Mouse (Mus musculus) limb, embryonic 15.5 days (tissue): ENCODE measurements at regions not wholly inside any gene's neighbourhood (a gene's known extent, or its start where the extent isn't known, plus 50 kb on each side); places are given as distances from the start of the nearest gene placed in this dataset.

ENCODE experiments used
- ATAC-seq: fragments of 200-750 bp; cut with Nextera tagmentation; 2 replicates; pipeline ENCODE4 v1.8.0; 2017; ENCODE audit warnings: low read depth, moderate TSS enrichment; ENCODE audit not compliant: insufficient number of reproducible peaks, low FRiP score, low TSS enrichment
- H3K27ac ChIP-seq: fragments of 300-500 bp; sonication (generic); 2 replicates; pipeline ENCODE4 v1.5.1; 2015; ENCODE audit warnings: moderate library complexity, mild to moderate bottlenecking, inconsistent platforms
- H3K27me3 ChIP-seq: fragments of 300-500 bp; sonication (generic); 2 replicates; pipeline ENCODE4 v1.6.1; 2015; ENCODE audit warnings: inconsistent platforms
- H3K36me3 ChIP-seq: fragments of 300-500 bp; sonication (generic); 2 replicates; pipeline ENCODE4 v1.6.1; 2015; ENCODE audit warnings: inconsistent platforms
- H3K4me1 ChIP-seq: fragments of 300-500 bp; sonication (generic); 2 replicates; pipeline ENCODE4 v1.6.1; 2015; ENCODE audit warnings: inconsistent platforms
- H3K4me2 ChIP-seq: fragments of 300-500 bp; sonication (generic); 2 replicates; pipeline ENCODE4 v1.6.1; 2015; ENCODE audit warnings: mild to moderate bottlenecking, inconsistent platforms
- H3K4me3 ChIP-seq: fragments of 300-500 bp; sonication (generic); 2 replicates; pipeline ENCODE4 v1.5.1; 2015; ENCODE audit warnings: mild to moderate bottlenecking, inconsistent platforms
- H3K9ac ChIP-seq: fragments of 300-500 bp; sonication (generic); 2 replicates; pipeline ENCODE4 v1.6.1; 2015; ENCODE audit warnings: inconsistent platforms
- H3K9me3 ChIP-seq: fragments of 300-500 bp; sonication (generic); 2 replicates; pipeline ENCODE4 v1.6.1; 2016; ENCODE audit warnings: inconsistent platforms
- WGBS: fragments of 180-500 bp; shearing (Covaris S2); methylation state at CpG from one replicate; pipeline ENCODE4 v1.1.7; 2015; 5-methylcytosine and 5-hydroxymethylcytosine counted together

- Histone ChIP-seq H3K4me3 (no peak overlapping the region), H3K9me3 (no peaks in the 10 kb centered on the region), H3K27ac (no peak overlapping the region), H3K27me3 (no peaks in the 10 kb centered on the region), H3K36me3 (no peaks in the 10 kb centered on the region), H3K4me2 (no peak overlapping the region), H3K9ac (no peak overlapping the region), H3K4me1 (no peaks in the 10 kb centered on the region)
- WGBS = 31% methylated on average over 9 of the region's 9 CpGs
- no peak for ATAC-seq
These were observed 312.2 kb upstream of the Itga1 start for GRCm38 (mm10) chr13:115413721-115414531.

DNA sequence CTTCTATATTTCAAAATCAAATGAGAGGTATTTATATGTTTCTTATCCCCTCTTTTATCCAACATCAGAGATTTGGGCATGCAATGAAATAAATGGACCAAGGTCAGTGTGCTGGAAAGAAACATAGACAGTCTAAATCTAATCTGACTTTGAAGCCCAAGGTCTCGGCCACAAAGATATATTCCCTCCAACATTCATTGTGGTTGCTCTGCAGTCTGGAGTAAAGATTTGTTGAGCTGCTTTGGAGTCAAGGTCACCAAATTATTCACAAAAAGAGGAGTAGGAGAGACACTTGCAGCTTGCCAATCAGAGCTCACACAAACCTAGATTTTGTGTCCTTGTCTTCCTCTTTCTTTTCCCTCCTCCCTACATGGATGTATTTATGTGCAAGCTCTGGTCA, 304.2 kb upstream of the Itga1 start:
- Histone ChIP-seq H3K27me3 (no peaks in the 10 kb centered on the region), H3K9ac (no peak overlapping the region), H3K36me3 (no peaks in the 10 kb centered on the region), H3K4me2 (no peak overlapping the region), H3K4me3 (no peak overlapping the region), H3K9me3 (no peaks in the 10 kb centered on the region), H3K27ac (no peak overlapping the region), H3K4me1 (no peaks in the 10 kb centered on the region)
- 68% methylated on average over 1 of the region's 1 CpGs for WGBS
- ATAC-seq = no peak

GRCm38 (mm10) chr13:115400706-115401215, 299.0 kb upstream of the Itga1 start:
- no peaks in the 10 kb centered on the region for H3K36me3 ChIP-seq
- H3K27ac ChIP-seq = no peak overlapping the region
- no peak overlapping the region for H3K4me2 ChIP-seq
- no peak for ATAC-seq
- no peak overlapping the region for H3K9ac ChIP-seq
- no peaks in the 10 kb centered on the region for H3K27me3 ChIP-seq
- H3K4me1 ChIP-seq = no peaks in the 10 kb centered on the region
- no peak overlapping the region for H3K4me3 ChIP-seq
- 78% methylated on average over 4 of the region's 4 CpGs for WGBS
- no peaks in the 10 kb centered on the region for H3K9me3 ChIP-seq

DNA sequence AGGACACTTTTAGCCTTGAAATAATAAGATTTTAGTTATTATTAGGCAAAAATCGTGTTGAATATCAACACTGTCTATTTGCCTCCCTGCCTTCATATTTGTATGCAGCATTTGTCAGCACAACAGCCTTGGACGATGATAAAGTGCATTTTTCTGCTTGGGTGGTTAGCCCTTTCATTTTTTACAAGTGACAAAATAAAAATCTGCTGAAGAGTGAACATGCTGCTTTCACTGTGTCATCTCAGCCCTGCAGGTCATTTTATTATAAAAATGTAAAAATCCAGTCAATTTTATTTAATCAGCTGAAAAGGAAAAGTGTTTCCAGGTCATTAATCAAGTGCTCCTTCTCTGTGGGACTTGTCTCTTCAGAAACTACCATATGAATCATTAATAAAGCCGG, 277.9 kb upstream of the Itga1 start:
- no peak overlapping the region for H3K27ac ChIP-seq
- no peaks in the 10 kb centered on the region for H3K36me3 ChIP-seq
- ATAC-seq = no peak
- no peak overlapping the region for H3K4me3 ChIP-seq
- no peaks in the 10 kb centered on the region for H3K4me1 ChIP-seq
- H3K9ac ChIP-seq = no peak overlapping the region
- 61% methylated on average over 3 of the region's 3 CpGs for WGBS
- no peaks in the 10 kb centered on the region for H3K27me3 ChIP-seq
- no peaks in the 10 kb centered on the region for H3K9me3 ChIP-seq
- H3K4me2 ChIP-seq = no peak overlapping the region

DNA sequence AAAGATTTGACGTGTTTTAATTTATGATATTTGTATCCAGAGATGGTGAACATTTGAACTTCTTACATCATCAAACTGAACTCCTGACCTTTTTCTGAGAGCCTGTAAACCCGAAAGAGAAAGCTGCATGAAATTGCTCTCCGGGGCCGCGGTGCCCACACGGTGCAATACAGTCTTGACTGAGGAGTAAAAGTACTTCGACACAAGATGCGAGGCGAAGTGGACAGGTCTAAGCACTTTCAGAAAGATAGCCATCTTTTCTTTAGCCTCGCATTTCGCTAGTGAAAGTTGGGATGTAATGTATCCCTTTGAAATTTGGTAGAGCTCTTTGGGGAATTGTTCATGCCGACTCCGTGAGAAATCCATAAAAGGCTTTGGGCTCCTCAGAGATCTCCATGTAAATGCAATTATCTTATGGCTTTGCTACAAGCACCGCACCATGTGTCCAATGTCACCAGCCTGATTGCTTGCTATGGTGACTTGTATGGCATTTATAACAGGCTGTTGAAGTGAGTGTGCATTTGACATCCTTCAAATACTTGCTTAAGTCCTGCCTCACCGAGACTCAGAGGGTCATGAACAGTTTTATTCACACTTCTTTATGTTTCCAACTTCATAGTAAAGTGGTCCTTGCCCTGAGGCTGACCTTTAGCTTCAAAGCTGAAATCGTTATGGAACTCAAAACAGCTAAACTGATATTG, 274.6 kb upstream of the Itga1 start:
- ATAC-seq = no peak
- 58% methylated on average over 16 of the region's 16 CpGs for WGBS
- no peaks in the 10 kb centered on the region for H3K9me3 ChIP-seq

GRCm38 (mm10) chr13:115361457-115361856, 259.7 kb upstream of the Itga1 start:
- Histone ChIP-seq H3K27me3 (no peaks in the 10 kb centered on the region), H3K4me2 (no peak overlapping the region), H3K9me3 (no peaks in the 10 kb centered on the region), H3K4me1 (no peaks in the 10 kb centered on the region), H3K4me3 (no peak overlapping the region), H3K9ac (no peak overlapping the region), H3K27ac (no peak overlapping the region), H3K36me3 (no peaks in the 10 kb centered on the region)
- 77% methylated on average over 8 of the region's 8 CpGs for whole genome bisulfite sequencing
- no peak for ATAC-seq

More for the DNA sequence above, 274.6 kb upstream of the Itga1 start:
- H3K9ac ChIP-seq = no peak overlapping the region
- H3K4me3 ChIP-seq = no peak overlapping the region
- no peak overlapping the region for H3K27ac ChIP-seq
- no peaks in the 10 kb centered on the region for H3K27me3 ChIP-seq
- no peak overlapping the region for H3K4me2 ChIP-seq
- no peaks in the 10 kb centered on the region for H3K36me3 ChIP-seq
- no peaks in the 10 kb centered on the region for H3K4me1 ChIP-seq

GRCm38 (mm10) chr13:115347022-115347398, 245.2 kb upstream of the Itga1 start:
- H3K36me3 ChIP-seq = no peaks in the 10 kb centered on the region
- no peak overlapping the region for H3K27ac ChIP-seq
- H3K9me3 ChIP-seq = no peaks in the 10 kb centered on the region
- WGBS = 32% methylated on average over 6 of the region's 6 CpGs
- 0 out of 2 replicates have a peak, but pooled peaks cover 7% of the 10 kb centered on the region for H3K4me1 ChIP-seq
- H3K9ac ChIP-seq = no peak overlapping the region
- ATAC-seq = no peak
- H3K4me3 ChIP-seq = peak overlapping the region; percentile 23
- peak overlapping the region; percentile 41 for H3K4me2 ChIP-seq
- H3K27me3 ChIP-seq = no peaks in the 10 kb centered on the region

- Histone ChIP-seq H3K9ac (no peak overlapping the region), H3K4me1 (0 out of 2 replicates have a peak, but pooled peaks cover 7% of the 10 kb centered on the region), H3K27ac (no peak overlapping the region), H3K4me2 (peak overlapping the region; percentile 41), H3K9me3 (no peaks in the 10 kb centered on the region), H3K36me3 (no peaks in the 10 kb centered on the region), H3K27me3 (no peaks in the 10 kb centered on the region), H3K4me3 (peak overlapping the region; percentile 23)
- no peak for ATAC-seq
- 24% methylated on average over 20 of the region's 20 CpGs for WGBS
These were observed 244.6 kb upstream of the Itga1 start for GRCm38 (mm10) chr13:115346115-115347021.

GRCm38 (mm10) chr13:115329000-115329960, 227.5 kb upstream of the Itga1 start:
- no peak for ATAC-seq
- Histone ChIP-seq H3K4me1 (no peaks in the 10 kb centered on the region), H3K27ac (no peak overlapping the region), H3K4me2 (no peak overlapping the region), H3K36me3 (no peaks in the 10 kb centered on the region), H3K9me3 (no peaks in the 10 kb centered on the region), H3K27me3 (no peaks in the 10 kb centered on the region), H3K4me3 (no peak overlapping the region), H3K9ac (no peak overlapping the region)
- 58% methylated on average over 9 of the region's 9 CpGs for WGBS

DNA sequence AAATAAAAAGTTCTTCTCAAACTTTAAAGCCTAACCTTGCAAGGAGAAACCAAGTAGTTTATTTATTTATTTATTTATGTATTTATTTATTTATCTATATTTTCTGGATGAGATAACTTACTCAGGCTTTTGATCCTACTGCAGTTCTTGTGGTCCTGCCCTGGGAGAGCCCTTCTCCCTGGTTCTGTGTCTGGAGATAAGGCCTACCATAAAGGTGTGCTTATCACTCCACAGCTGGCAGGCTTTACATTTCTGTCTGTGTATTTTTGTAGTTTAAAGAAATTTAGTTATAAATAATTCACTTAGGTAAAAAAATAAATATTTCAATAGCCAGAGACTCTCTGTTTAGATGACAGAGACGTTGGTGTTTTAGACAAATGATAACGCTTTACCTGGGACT, 224.5 kb upstream of the Itga1 start:
- Histone ChIP-seq H3K9me3 (no peaks in the 10 kb centered on the region), H3K4me2 (no peak overlapping the region), H3K4me1 (no peaks in the 10 kb centered on the region), H3K27ac (no peak overlapping the region), H3K4me3 (no peak overlapping the region), H3K27me3 (no peaks in the 10 kb centered on the region), H3K36me3 (no peaks in the 10 kb centered on the region), H3K9ac (no peak overlapping the region)
- no peak for ATAC-seq
- WGBS = 88% methylated on average over 2 of the region's 2 CpGs

GRCm38 (mm10) chr13:115316681-115317080, 214.9 kb upstream of the Itga1 start:
- Histone ChIP-seq H3K4me2 (no peak overlapping the region), H3K4me1 (no peaks in the 10 kb centered on the region), H3K36me3 (no peaks in the 10 kb centered on the region), H3K27me3 (no peaks in the 10 kb centered on the region), H3K27ac (no peak overlapping the region), H3K9ac (no peak overlapping the region), H3K9me3 (no peaks in the 10 kb centered on the region), H3K4me3 (no peak overlapping the region)
- WGBS = 80% methylated on average over 3 of the region's 3 CpGs
- ATAC-seq = peak; percentile 67; the same call in 1 of the 2 replicates
